Mouse (Mus musculus): Measurements from ENCODE around the gene Tfrc.
"Not testable (repeated sequence)": the region's sequence is repeated elsewhere in the genome, so short reads cannot be mapped to it uniquely, and the experiment has no call there.

The Tfrc gene

DNA sequence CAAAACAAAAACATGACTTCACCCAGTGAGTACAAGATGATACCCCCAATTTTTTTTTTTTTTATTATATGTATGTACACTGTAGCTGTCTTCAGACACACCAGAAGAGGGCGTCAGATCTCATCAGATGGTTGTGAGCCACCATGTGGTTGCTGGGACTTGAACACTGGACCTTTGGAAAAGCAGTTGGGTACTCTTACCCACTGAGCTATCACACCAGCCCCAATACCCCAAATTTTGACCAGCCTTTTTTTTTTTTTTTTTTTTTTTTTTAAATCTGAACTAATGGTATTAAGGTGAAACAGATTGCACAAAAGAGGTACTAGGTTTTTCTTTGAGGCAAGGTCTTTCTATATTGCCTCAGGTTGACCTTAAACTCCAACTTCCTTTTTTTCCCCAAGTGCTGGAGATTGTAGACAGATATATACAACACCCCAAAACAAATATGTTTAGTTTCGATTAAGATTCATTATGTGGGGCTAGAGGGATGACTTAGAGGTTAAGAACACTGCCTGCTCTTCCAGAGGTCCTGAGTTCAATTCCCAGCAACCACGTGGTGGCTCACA is 4.6 kb downstream of the Tfrc start:
- DNase-seq = no peak

DNA sequence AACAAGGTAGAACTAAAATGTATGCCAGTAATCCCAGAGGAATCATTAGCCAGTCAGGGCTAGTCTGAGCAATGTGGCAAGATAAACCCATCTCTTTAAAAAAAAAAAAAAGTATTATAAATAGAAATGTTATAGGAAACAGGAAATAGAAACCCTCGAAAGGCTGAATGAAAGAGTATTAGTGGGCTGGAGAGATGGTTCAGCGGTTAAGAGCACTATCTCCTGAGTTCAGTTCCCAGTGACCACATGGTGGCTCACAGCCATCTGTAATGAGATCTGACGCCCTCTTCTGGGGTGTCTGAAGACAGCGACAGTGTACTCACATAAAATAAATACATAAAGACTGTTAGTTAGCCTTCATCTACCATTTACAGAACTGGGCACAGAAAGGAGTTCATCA is 5.3 kb downstream of the Tfrc start:
- no peak for DNase-seq

DNA sequence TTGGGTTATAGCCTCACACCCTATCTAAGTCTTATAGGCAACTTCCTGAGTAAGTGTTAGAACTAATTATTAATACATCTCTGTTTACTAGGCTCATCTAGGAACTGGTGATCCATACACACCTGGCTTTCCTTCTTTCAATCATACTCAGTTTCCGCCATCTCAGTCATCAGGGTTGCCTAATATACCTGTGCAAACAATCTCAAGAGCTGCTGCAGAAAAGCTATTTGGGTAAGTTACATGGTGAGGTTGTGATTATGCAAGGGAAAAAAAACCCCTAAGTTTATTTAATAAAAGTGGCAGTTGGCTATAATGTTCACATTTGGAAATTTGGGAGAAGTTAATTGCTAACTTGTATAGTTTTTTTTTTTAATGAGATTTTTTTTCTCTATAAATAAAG is 10.2 kb downstream of the Tfrc start:
- DNase-seq = no peak

DNA sequence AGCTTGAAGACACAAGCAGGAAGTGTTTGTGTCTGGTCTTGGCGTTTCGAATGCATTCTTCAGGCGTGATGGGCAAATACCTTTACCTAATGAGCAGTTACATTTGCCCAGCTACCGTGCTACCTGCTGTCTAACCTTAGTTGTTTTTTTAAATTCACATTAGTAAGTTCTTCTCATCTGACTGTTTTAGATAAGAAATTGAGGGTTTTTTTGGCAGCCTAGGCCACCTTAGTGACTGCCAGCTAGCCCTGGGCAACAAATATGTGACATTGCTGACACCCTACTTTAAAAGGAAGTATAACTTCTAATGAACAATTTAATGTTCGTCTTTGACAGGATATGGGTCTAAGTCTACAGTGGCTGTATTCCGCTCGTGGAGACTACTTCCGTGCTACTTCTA is 19.4 kb downstream of the Tfrc start:
- no peak for DNase-seq

DNA sequence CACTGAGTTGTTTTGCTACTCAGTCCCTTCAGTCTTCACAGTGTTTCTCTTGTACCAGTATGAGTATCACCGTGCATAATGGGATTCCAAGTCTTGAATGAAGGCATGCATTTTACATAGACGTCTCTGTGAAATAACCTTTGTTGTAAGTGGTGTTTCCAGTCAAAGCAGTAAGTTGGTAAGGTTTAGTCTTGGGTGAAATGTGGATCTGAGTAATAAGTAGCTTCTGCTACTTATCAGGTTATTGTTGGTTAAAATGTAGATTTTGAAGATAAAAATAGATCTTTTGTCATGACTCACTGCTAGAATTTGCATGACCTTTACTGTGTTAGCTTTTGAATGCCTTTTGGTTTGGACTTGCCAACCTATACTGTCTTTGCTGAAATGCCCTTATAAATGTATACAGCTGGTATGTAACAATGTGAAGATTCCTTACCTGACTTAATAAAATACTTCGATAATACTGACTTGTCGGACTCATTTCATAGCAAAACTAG is 23.7 kb downstream of the Tfrc start:
- no peak for DNase-seq

DNA sequence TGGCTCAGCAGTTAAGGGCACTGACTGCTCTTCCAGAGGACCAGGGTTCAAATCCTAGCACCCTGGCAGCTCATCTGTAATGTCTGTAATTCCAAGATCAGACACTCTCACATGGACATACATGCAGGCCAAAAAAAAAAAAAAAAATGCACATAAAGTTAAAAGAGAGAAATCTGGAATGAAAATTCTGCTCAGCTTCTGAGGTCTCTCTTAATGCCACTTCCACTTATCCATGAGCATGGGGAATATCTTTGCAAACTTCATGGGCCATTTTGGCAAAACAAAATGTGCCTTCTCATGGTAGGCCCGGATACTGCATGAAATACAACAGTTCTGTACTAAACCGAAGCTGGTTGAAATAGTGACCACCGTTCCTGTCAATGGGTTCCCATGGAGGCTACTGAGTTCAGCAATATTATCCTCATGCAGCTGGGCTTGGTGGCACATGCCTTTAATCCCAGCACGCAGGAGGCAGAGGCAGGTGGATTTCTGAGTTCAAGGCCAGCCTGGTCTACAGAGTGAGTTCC is 24.8 kb downstream of the Tfrc start:
- no peak for DNase-seq

DNA sequence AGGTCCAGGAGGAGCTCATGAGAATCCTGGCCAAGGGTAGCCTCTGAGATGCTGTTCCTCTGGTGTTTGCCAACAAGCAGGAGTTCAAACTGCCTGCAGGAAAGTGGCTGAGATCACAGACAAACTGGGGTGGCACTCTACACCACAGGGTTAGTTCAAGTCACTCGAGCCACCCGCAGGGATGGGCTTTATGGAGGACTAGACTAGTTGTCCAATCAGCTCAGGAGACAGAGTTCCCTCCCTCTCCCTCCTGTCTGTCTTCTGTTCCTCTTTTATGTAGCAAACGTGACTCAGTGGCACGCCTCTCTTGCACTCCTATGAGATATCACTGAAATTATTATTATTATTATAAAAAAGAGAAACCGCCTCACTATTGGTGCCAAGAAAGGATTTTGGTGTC is 25.5 kb downstream of the Tfrc start:
- no peak for DNase-seq

DNA sequence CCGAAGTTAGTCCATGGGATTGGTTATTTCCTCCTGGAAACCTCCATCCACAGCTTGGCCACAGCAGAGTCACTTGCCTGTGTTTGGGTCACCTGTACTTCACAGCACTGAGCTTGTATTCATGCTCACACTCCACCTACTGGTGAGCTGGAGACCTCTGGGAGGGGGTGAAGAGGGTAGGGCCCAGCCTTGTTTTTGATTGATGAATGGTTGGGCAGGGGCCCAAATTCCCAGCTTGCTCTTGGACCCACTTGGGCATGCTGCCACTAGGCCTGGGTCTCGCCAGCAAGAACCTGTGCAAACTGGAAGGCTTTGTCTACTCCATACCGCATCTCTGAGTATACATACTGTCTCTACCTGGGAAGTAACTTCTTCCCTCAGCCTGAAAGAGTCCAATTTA is 26.6 kb downstream of the Tfrc start:
- no peak for DNase-seq

DNA sequence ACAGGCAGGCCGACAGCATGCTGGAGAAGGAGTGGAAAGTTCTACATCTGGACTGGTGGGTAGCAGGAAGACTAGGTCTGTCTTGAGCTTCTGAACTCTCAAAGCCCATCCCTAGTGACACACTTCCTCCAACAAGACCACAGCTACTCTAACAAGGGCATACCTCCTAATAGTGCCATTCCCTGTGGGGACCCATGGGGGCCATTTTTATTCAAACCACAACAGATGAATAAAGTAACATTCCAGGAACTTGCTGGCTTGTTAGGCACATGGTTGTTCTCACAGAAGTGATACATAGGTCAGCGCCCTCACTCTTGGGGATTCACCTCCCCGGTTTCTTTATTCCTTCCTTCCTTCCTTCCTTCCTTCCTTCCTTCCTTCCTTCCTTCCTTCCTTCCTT is 27.6 kb downstream of the Tfrc start:
- DNase-seq = no peak

DNA sequence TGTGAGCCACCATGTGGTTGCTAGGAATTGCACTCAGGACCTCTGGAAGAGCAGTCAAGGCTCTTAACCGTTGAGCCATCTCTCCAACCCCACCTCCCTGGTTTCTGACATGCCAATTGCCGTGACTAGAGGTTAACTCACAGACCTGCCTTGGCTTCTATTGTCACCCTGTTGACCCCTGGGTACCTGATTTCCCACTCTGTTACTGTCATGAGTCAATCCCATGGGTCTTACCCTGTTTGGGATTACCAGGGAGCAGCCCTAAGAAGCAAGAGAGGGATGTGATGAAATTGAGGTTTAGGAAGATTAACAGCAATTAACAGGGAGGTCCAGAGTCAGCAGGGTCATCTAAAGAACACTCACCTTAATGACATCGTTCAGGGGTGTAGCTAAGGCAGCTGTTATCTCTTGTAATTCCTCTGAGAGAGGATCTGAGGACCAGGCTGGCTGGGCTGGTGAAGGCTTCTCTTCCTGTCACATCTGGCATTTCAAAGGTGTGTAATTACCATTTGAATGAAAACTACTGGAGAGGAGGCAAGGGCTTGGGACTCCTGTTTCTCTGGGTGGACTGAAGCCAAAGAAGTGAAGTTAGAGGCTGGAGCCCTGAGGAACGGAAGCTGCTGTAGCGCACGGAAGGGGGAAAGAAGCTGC is 28.3 kb downstream of the Tfrc start:
- DNase-seq = no peak

DNA sequence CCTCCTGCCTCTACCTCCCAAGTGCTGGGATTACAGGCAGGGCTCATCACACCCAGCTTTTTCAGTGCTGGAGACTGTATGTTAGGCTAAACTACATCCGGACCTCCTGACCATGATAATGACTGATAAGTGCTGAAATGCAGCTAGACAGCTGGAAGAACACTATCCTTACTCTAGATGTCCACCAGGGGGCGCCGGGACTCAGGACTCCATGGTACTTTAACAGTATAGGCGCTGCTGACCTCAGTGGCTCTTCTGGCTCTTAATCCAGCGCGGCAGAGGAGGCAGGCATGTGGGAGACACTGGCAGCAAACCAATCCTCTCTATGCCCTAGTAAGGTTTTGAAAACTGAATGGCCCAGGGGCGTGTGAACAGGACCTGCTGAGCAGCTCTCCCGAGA is 29.8 kb downstream of the Tfrc start:
- peak; percentile 82 for DNase-seq

DNA sequence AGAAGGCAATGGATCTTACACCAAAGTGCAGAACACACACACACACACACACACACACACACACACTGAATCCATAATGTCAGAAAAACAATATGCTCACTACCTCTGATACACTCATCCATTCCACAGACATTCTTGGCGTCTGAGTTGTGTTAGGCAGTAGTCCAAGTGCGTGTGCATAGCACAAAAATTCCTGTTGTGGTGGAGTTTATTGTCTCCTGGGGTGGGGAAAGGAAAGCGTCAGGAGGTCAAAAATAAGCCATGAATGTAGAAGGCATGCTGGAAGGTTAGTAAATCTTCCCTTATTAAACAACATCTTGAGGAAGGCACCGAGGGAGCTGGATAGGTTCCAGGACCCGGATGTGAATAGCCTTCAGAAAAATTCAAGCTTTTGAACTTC is 31.4 kb downstream of the Tfrc start:
- peak; percentile 59 for DNase-seq

DNA sequence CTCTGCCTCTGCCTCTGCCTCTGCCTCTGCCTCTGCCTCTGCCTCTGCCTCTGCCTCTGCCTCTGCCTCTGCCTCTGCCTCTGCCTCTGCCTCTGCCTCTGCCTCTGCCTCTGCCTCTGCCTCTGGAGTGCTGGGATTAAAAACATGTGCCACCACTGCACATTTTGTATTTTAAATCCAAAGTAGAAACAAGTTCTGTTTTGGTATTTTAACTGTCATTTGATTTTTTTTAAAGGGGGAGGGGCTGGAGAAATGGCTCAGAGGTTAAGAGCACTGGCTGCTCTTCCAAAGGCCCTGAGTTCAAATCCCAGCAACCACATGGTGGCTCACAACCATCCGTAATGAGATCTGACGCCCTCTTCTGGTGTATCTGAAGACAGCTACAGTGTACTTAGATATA is 32.0 kb downstream of the Tfrc start:
- DNase-seq = not testable (repeated sequence)

DNA sequence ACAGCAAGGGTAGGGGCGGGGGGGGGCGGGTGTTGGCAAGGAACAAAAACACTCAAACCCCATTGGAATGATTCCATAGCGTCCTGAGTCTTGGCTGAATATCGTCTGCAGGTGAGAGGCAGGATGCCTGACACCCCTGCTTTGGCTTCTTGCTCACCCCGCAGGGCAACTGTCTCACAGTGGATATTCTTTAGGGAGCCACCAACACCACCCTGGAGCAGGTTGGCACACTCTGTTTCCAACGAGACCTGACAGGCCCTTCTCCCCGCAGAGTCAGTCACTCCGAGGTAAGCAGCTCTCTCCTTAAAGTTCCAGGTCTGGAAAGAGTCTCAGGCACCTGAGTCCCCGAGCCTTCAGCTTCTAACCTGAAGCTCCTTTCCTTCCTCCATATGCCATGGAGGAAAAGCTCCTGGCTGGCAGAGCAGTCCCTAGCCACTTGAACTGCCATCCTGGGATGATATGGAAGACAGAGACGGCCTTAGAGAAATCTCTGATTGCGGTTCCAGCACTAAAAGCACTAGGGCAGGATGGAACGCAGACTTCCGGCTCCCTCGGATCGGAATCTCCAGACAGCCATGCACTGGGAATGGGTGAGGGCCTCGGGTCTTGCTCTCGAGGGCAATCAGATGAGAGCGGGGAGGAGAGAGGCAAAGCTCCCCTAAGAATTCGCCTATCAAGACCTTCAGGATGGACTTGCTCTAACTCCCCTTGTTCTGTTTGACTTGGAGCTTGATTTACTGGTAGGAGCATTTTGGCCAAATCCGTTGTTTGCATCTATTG is 32.9 kb downstream of the Tfrc start:
- DNase-seq = no peak

DNA sequence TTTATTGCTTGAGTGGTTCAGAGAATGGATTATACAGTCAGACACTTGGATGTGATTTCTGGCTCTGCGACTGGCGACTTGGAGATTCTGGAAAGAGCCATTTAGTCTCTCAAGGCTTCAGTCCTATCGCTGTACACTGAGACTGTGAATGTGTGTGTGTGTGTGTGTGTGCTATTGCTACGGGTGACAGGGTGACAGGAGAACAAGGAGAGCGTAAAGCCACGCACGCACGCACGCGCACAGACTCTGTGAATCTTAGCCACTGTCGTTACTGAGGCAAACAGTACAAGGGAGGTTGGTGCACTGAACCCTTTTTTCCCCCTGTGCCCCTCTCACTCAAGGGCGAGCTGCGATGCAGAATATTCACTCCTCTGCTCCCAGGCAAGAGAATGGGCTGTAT is 33.6 kb downstream of the Tfrc start:
- DNase-seq = no peak

DNA sequence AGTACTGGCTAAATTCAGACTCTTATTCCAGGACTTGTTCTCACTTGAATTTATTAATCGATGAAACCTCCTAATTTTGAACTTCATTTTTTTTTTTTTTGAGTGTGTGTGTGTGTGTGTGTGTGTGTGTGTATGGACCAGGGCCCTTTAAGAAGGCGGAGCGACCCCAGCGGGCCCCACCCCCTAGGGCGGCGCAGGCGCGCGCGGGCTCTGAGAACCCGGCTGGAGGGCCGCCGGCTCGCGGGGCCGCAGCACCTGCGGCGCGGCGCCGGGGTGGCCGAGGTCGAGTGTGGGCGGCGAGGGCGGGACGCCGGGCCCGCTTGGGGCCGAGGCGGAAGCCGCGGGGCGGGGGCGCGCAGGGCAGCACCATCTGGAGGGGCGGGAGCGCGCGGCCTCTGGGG is 34.9 kb downstream of the Tfrc start, which contains the start of gene Tnk2:
Tnk2 (plus strand) TSS at position 214 of the 401 bp plus-strand sequence.
- DNase-seq = peak; percentile 92

DNA sequence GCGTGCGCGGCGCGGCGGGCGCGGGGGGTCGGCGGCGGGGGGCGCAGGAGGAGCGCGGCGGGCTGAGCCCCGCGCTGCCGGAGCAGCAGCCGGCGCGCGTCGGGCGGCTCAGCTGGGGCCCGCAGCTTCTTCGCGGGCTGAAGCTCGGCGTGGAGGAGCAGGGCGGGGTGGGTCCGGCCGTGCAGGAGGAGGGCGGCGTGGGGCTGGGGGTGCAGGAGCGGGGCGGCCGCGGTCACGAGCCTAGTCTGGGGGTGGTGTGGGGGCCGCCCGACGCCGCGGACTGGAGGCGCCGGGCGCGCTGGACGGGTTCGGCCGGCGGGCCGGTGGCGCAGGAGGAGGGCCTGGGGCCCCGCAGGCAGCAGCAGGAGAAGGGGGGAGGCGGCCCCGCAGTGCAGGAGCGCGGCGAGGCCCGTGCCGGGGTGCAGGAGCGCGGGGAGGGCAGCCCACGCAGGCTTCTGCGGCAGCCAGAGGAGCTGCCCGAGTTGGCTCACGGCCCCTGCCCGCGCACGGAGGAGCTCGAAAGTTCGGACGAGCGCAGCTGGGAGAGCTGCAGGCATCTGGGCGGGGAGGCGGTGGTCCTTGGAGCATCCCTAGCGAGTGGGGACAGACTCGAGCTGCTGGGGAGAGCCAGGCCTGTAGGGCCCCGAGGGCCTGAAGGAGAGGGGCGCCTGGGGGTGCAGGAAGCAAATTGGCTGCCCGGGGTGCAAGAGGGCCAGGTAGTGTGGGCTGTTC is 35.5 kb downstream of the Tfrc start:
- DNase-seq = peak; percentile 28

DNA sequence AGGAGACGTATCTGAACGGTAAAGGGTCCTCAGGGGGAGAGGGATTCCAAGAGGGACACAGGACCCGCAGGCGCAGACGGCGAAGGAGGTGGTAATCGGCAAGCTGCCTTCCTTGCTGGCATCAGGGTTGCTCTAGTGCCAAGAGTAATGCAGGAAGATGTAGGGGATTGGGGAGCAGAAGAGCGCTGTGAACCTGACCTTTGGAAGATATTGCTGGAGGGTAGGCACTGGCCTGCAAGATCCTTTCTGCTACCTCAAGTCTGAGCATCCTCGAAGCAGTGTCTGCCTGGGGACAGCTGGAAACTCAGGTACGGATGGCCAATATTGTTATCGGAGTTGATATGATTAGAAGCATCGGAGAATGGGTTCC is 36.1 kb downstream of the Tfrc start:
- DNase-seq = no peak

DNA sequence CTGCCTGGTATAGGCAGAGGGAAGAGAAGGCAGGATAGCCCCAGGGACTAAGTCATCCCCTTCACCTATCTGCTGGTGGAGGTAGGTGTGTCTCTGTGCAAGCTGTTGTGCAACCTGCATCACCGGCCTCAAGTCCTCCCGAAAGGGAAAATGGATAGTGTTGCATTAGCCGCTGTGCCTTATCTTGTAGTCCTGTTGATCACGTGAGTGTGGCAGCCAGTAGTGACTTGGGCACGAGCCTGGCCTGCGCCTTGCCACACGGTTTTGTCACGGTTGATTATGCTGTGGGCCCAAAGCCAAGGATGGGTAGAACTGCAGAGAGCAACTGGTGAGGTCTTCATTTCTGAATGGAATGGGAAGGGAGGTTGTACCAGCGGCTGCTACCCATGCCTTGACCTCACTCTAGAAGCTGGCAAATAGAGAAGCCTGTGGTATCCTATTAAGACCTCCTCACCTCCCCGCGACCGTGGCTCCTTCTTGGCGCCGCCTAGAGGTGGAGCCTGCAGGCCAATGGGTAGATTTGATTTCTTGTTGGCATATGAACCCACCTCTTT is 36.7 kb downstream of the Tfrc start:
- peak; percentile 70 for DNase-seq

DNA sequence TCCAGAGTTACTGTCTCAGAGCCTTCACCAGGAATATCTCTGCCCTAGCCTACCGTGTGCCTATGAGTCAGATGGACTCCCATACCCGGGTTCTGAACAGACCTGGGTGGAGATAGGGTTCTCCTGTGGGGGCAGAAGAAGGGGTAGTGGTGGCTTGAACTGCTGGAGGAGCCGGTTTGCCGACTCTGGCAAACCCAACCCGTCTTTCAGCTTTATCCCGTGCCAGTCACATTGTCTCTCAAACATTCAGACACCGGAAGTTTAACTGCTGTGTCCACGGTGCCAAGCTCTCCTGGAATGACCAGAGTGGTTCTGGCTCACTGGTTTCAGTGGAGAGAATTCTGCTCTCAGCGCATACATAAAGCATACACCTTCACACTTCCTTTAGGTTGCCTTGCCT is 37.3 kb downstream of the Tfrc start:
- DNase-seq = no peak

DNA sequence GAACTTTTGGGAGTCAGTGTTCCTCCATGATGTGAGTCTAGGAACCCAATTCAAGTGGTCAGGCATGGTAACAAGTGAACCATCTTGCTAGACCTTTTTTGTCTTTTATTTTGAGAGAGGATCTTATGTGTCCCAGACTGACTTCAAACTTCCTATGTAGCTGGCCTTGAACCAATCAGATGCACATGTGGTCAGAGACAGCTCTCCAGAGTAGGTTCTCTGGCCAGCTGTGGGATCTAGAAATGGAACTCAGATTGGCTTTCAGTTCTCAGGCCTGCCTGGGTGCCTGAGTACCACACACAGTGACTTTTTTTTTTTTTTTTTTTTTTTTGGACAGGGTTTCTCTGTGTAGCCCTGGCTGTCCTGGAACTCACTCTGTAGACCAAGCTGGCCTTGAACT is 39.0 kb downstream of the Tfrc start:
- no peak for DNase-seq

DNA sequence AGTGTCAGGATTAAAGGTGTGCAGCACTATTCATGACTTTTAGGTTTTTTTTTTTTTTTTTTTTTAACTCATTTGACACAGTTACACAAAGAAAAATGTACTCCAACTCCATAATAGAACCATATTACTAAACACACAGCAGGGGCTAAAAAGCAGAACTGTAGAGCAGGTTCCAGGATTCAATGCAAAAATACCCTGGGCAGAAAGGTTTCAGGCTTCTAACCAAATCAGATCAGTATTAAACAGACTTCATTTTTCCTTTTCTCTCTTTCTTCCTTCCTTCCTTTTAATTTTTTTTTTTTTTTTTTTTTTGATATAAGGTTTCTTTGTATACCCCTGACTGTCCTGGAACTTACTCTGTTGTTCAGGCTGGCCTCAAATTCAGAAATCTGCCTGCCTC is 41.7 kb downstream of the Tfrc start:
- DNase-seq = no peak

All from kidney, adult 9 months (tissue).